11 mouse cellular contexts compared by ENCODE assay signal in genomic region chr2:174517141-174518079, GRCm38 (mm10). TPM values are rescaled to one million over a fixed set of nuclear protein-coding genes. Genes with fewer than 3 reads are reported as not detected.
A peak's percentile ranks its signal among the peaks of the same experiment; 100 is the strongest.
DNase-seq lines count a peak whose midpoint lies in the region; ATAC-seq and TF ChIP-seq lines count a peak whose summit lies in the region.
"Had no signal": no experiment of that assay in that cellular context is flagged by ENCODE, and none has a peak within 500 bp of the region (broad histone marks: within the 10 kb centered on the region; RNA-seq: fewer than 3 reads in every experiment).

No protein-coding gene starts in this region.

- no peaks in the 10 kb centered on the region for H3K9me3 ChIP-seq in kidney, embryonic 15.5 days (replicated peaks)
- no peaks in the 10 kb centered on the region for H3K9me3 ChIP-seq in midbrain, embryonic 16.5 days (replicated peaks; ENCODE audit: control insufficient read depth, low read length, poor library complexity, severe bottlenecking)
- H3K9me3 ChIP-seq: forebrain, embryonic 12.5 days; hindbrain, embryonic 12.5 days had no signal

- no peak for ATAC-seq in kidney, embryonic 15.5 days (replicated peaks; ENCODE audit: low FRiP score)
- peak; percentile 72; the same call in 1 of the 2 replicates for ATAC-seq in megakaryocyte progenitor cell, adult 5-6 weeks (replicated peaks; ENCODE audit: poor library complexity)
- ATAC-seq in midbrain, embryonic 16.5 days, result no peak

- H3K4me2 ChIP-seq in kidney, embryonic 15.5 days, result no peak overlapping the region
- no peak overlapping the region for H3K4me2 ChIP-seq in midbrain, embryonic 16.5 days (ENCODE audit: low read length)
- H3K4me2 ChIP-seq: forebrain, embryonic 12.5 days; hindbrain, embryonic 12.5 days had no signal

- no peak overlapping the region for H3K27ac ChIP-seq in kidney, adult 2 months (ENCODE audit: insufficient read depth, low read depth, low read length)
- H3K27ac ChIP-seq in kidney, embryonic 15.5 days, result no peak overlapping the region
- H3K27ac ChIP-seq in bone marrow, adult 2 months (ENCODE audit: control insufficient read depth, insufficient read depth, low read depth, low read length, poor library complexity), result peak overlapping the region; percentile 48
- peak overlapping the region; percentile 17; the same call in 1 of the 2 replicates for H3K27ac ChIP-seq in liver, adult 2 months (replicated peaks; ENCODE audit: insufficient read depth, low read depth, low read length)
- no peak overlapping the region for H3K27ac ChIP-seq in midbrain, embryonic 16.5 days (ENCODE audit: low read length)
- H3K27ac ChIP-seq: forebrain, embryonic 12.5 days; hindbrain, embryonic 12.5 days had no signal

- no peaks in the 10 kb centered on the region for H3K4me1 ChIP-seq in kidney, adult 2 months (ENCODE audit: control insufficient read depth, insufficient read depth, low read length)
- no peaks in the 10 kb centered on the region for H3K4me1 ChIP-seq in kidney, embryonic 15.5 days
- H3K4me1 ChIP-seq in bone marrow, adult 2 months (ENCODE audit: control insufficient read depth, insufficient read depth, low read length), result no peaks in the 10 kb centered on the region; the same call in 1 of the 2 replicates
- peaks cover 3% of the 10 kb centered on the region for H3K4me1 ChIP-seq in liver, adult 2 months (ENCODE audit: control insufficient read depth, insufficient read depth, low read length)
- no peaks in the 10 kb centered on the region for H3K4me1 ChIP-seq in midbrain, embryonic 16.5 days (ENCODE audit: control insufficient read depth, insufficient read depth, low read length)
- H3K4me1 ChIP-seq: forebrain, embryonic 12.5 days; hindbrain, embryonic 12.5 days had no signal

- 61% methylated on average over 8 of the region's 8 CpGs for WGBS in kidney, adult 2 months
- 64% methylated on average over 8 of the region's 8 CpGs for WGBS in kidney, embryonic 15.5 days
- 50% methylated on average over 8 of the region's 8 CpGs for WGBS in bone marrow, adult 2 months
- 60% methylated on average over 8 of the region's 8 CpGs for WGBS in liver, adult 2 months
- WGBS in midbrain, embryonic 16.5 days, result 70% methylated on average over 8 of the region's 8 CpGs

- peak; percentile 31 for DNase-seq in kidney, adult 2 months
- DNase-seq in liver, adult 2 months (ENCODE audit: extremely low read depth, low read depth, low spot score), result peak; percentile 91
- DNase-seq in cerebellum, adult 11-12 months, result no peak
- DNase-seq in thymus, postnatal 10 days (ENCODE audit: low spot score in 2 of 2), result no peak
- DNase-seq: heart, adult 11 months had no signal

- H3K79me2 ChIP-seq in liver, adult 2 months (ENCODE audit: control insufficient read depth, insufficient read depth, low read length), result no peaks in the 10 kb centered on the region

- H3K27me3 ChIP-seq in kidney, adult 2 months (replicated peaks; ENCODE audit: control insufficient read depth, insufficient read depth, low read length), result no peaks in the 10 kb centered on the region
- no peaks in the 10 kb centered on the region for H3K27me3 ChIP-seq in kidney, embryonic 15.5 days
- no peaks in the 10 kb centered on the region for H3K27me3 ChIP-seq in liver, adult 2 months (ENCODE audit: control insufficient read depth, insufficient read depth, low read length)
- H3K27me3 ChIP-seq in midbrain, embryonic 16.5 days (ENCODE audit: control insufficient read depth, insufficient read depth, low read depth, low read length), result no peaks in the 10 kb centered on the region
- H3K27me3 ChIP-seq: forebrain, embryonic 12.5 days; hindbrain, embryonic 12.5 days had no signal

- H3K9ac ChIP-seq in kidney, embryonic 15.5 days, result no peak overlapping the region
- H3K9ac ChIP-seq in liver, adult 2 months (ENCODE audit: low read depth, low read length), result no peak overlapping the region
- H3K9ac ChIP-seq in midbrain, embryonic 16.5 days (ENCODE audit: low read depth, low read length), result no peak overlapping the region
- H3K9ac ChIP-seq: forebrain, embryonic 12.5 days; hindbrain, embryonic 12.5 days had no signal

- TF ChIP-seq CTCF in kidney, adult 2 months (conservative IDR thresholded peaks at IDR 0.05; ENCODE audit: insufficient read depth, insufficient read length, low read depth, low read length), result no peak
- no peak for TF ChIP-seq CTCF in bone marrow, adult 2 months (IDR thresholded peaks at IDR 0.05; ENCODE audit: control insufficient read depth, insufficient read depth, low read length)
- 0 out of 2 replicates have a peak, but pooled peaks have one; percentile 15 for TF ChIP-seq CTCF in liver, adult 2 months (IDR thresholded peaks at IDR 0.05; ENCODE audit: low read depth, low read length)

- TF ChIP-seq POLR2A in kidney, adult 2 months (IDR thresholded peaks at IDR 0.05; ENCODE audit: low read depth, low read length), result no peak
- TF ChIP-seq POLR2A in bone marrow, adult 2 months (IDR thresholded peaks at IDR 0.05; ENCODE audit: borderline replicate concordance, control insufficient read depth, low read depth, low read length), result no peak
- no peak for TF ChIP-seq POLR2A in liver, adult 2 months (IDR thresholded peaks at IDR 0.05; ENCODE audit: extremely low read depth, insufficient read depth, low read length)

- H3K4me3 ChIP-seq in kidney, adult 2 months (ENCODE audit: insufficient read depth, low read depth, low read length), result no peak overlapping the region
- H3K4me3 ChIP-seq in kidney, embryonic 15.5 days (replicated peaks), result no peak overlapping the region
- no peak overlapping the region for H3K4me3 ChIP-seq in bone marrow, adult 2 months (replicated peaks; ENCODE audit: control insufficient read depth, low read depth, low read length)
- no peak overlapping the region for H3K4me3 ChIP-seq in liver, adult 2 months (ENCODE audit: insufficient read depth, low read depth, low read length)
- H3K4me3 ChIP-seq in midbrain, embryonic 16.5 days (ENCODE audit: low read depth, low read length), result no peak overlapping the region
- H3K4me3 ChIP-seq: forebrain, embryonic 12.5 days; hindbrain, embryonic 12.5 days had no signal

- no peaks in the 10 kb centered on the region for H3K36me3 ChIP-seq in kidney, adult 2 months (ENCODE audit: control insufficient read depth, insufficient read depth, low read length)
- no peaks in the 10 kb centered on the region for H3K36me3 ChIP-seq in kidney, embryonic 15.5 days
- H3K36me3 ChIP-seq in liver, adult 2 months (ENCODE audit: control insufficient read depth, insufficient read depth, low read length), result no peaks in the 10 kb centered on the region
- no peaks in the 10 kb centered on the region for H3K36me3 ChIP-seq in midbrain, embryonic 16.5 days (ENCODE audit: control insufficient read depth, insufficient read depth, low read length)
- H3K36me3 ChIP-seq: forebrain, embryonic 12.5 days; hindbrain, embryonic 12.5 days had no signal

RNA-seq across cellular contexts. Expression of gene Prelid3b, which starts 44.5 kb away (rescaled TPM):
- 39.9 and 48.1 TPM in 2 replicates for polyA plus RNA-seq in kidney, adult 2 months (2012; rRNA removed)
- 109 and 110 TPM in 2 replicates for polyA plus RNA-seq in kidney, embryonic 15.5 days (2015; fragmentation: Nextera tagmentation; extraction: Ambion mirVana)
- polyA plus RNA-seq in bone marrow, adult 2 months (2011; ENCODE audit: insufficient read depth, insufficient read length, low replicate concordance, missing spikeins), result 46.1 and 55.5 TPM in 2 replicates
- total RNA-seq in liver, adult 2 months (2014; rRNA removed), result 35.4 and 38.6 TPM in 2 replicates
- polyA plus RNA-seq in liver, adult 2 months (2012; rRNA removed), result 24.5 and 30.7 TPM in 2 replicates
- 85.8 and 87.2 TPM in 2 replicates for total RNA-seq in megakaryocyte progenitor cell, adult 5-6 weeks (2015)
- total RNA-seq in megakaryocyte progenitor cell, adult 5-6 weeks (2017), result 145 and 157 TPM in 2 replicates
- 109 and 110 TPM in 2 replicates for polyA plus RNA-seq in midbrain, embryonic 16.5 days (2015; fragmentation: Nextera tagmentation; extraction: Ambion mirVana)

RNA-seq across cellular contexts. Expression of gene Atp5e, which starts 53.5 kb away (rescaled TPM):
- 806 and 1,071 TPM in 2 replicates for polyA plus RNA-seq in kidney, adult 2 months (2012; rRNA removed)
- 849 and 854 TPM in 2 replicates for polyA plus RNA-seq in kidney, embryonic 15.5 days (2015; fragmentation: Nextera tagmentation; extraction: Ambion mirVana)
- polyA plus RNA-seq in bone marrow, adult 2 months (2011; ENCODE audit: insufficient read depth, insufficient read length, low replicate concordance, missing spikeins), result 214 and 278 TPM in 2 replicates
- total RNA-seq in liver, adult 2 months (2014; rRNA removed), result 469 and 519 TPM in 2 replicates
- 502 and 633 TPM in 2 replicates for polyA plus RNA-seq in liver, adult 2 months (2012; rRNA removed)
- 546 and 547 TPM in 2 replicates for total RNA-seq in megakaryocyte progenitor cell, adult 5-6 weeks (2015)
- total RNA-seq in megakaryocyte progenitor cell, adult 5-6 weeks (2017), result 250 and 276 TPM in 2 replicates
- polyA plus RNA-seq in midbrain, embryonic 16.5 days (2015; fragmentation: Nextera tagmentation; extraction: Ambion mirVana), result 681 and 687 TPM in 2 replicates

Comparison
In these comparisons a context has a peak if more than half of its experiments do, and no peak if none do; other contexts are left out.
1. DNase-seq: peak in kidney, adult 2 months (single experiment) and liver, adult 2 months (single experiment); none in cerebellum, adult 11-12 months (single experiment) and thymus, postnatal 10 days (0 of 2).
2. H3K27ac ChIP-seq: peak in bone marrow, adult 2 months (single experiment) and liver, adult 2 months (single experiment); none in kidney, adult 2 months (single experiment), kidney, embryonic 15.5 days (single experiment) and midbrain, embryonic 16.5 days (single experiment).